Mouse (Mus musculus) frontal cortex, postnatal 36 days (tissue): ENCODE results near the gene Tma16.

Experiments used
- DNase-seq, 2 experiments: peaks; one replicate each; pipeline ENCODE4 v3.0.0; 2022; ENCODE audit warnings: low spot score in 2 of 2

Tma16 gene

GRCm38 (mm10) chr8:66486084-66486763, at the start of gene Tma16:
Gene Tma16, minus strand, starts transcription at chr8:66486530.
- DNase-seq: peak; percentile 87 to 88

GRCm38 (mm10) chr8:66520576-66520975, 34.2 kb upstream of the Tma16 start:
- no peak for DNase-seq

GRCm38 (mm10) chr8:66519149-66519548, 32.8 kb upstream of the Tma16 start:
- no peak for DNase-seq

- DNase-seq: no peak
These were observed 25.2 kb upstream of the Tma16 start, which contains the start of gene Tktl2 for GRCm38 (mm10) chr8:66511537-66511936. Gene Tktl2, plus strand, starts transcription at chr8:66511756.

- DNase-seq: no peak
These were observed 17.1 kb upstream of the Tma16 start for GRCm38 (mm10) chr8:66503381-66503780.

- peak; percentile 9 to 56 for DNase-seq
These were observed 10.8 kb upstream of the Tma16 start for GRCm38 (mm10) chr8:66496998-66497577.

- peak; percentile 79 to 84 for DNase-seq
These were observed 9.4 kb upstream of the Tma16 start for GRCm38 (mm10) chr8:66495726-66496125.

- DNase-seq: no peak
These were observed 8.2 kb upstream of the Tma16 start for GRCm38 (mm10) chr8:66494496-66494895.

- no peak for DNase-seq
These were observed 4.3 kb upstream of the Tma16 start for GRCm38 (mm10) chr8:66490624-66491023.

GRCm38 (mm10) chr8:66488556-66488955, 2.2 kb upstream of the Tma16 start:
- no peak for DNase-seq

- DNase-seq: no peak
These were observed 9.4 kb downstream of the Tma16 start for GRCm38 (mm10) chr8:66476880-66477279.

GRCm38 (mm10) chr8:66469821-66470220, 16.5 kb downstream of the Tma16 start:
- no peak for DNase-seq

- no peak for DNase-seq
These were observed 29.3 kb downstream of the Tma16 start for GRCm38 (mm10) chr8:66457057-66457456.

GRCm38 (mm10) chr8:66450691-66451090, 35.6 kb downstream of the Tma16 start:
- peak; percentile 33 to 67 for DNase-seq

GRCm38 (mm10) chr8:66445351-66445750, 41.0 kb downstream of the Tma16 start:
- no peak for DNase-seq

GRCm38 (mm10) chr8:66444141-66444540, 42.2 kb downstream of the Tma16 start:
- DNase-seq: no peak

- DNase-seq: peak; percentile 15 to 41
These were observed 43.6 kb downstream of the Tma16 start for GRCm38 (mm10) chr8:66442778-66443177.

- DNase-seq: no peak
These were observed 45.2 kb downstream of the Tma16 start for GRCm38 (mm10) chr8:66441123-66441522.

GRCm38 (mm10) chr8:66438468-66438867, 47.9 kb downstream of the Tma16 start:
- DNase-seq: no peak

- no peak for DNase-seq
These were observed 48.4 kb downstream of the Tma16 start for GRCm38 (mm10) chr8:66437929-66438328.

GRCm38 (mm10) chr8:66436804-66437203, 49.5 kb downstream of the Tma16 start:
- DNase-seq: no peak

GRCm38 (mm10) chr8:66433577-66433976, 52.8 kb downstream of the Tma16 start:
- no peak for DNase-seq

GRCm38 (mm10) chr8:66430639-66431038, 55.7 kb downstream of the Tma16 start:
- DNase-seq: no peak
